In genomic region chr2:109891031-109891430, GRCm38 (mm10) we compare ENCODE assay signal across 8 mouse cellular contexts. TPM values are rescaled to one million over a fixed set of nuclear protein-coding genes. Genes with fewer than 3 reads are reported as not detected.
A peak's percentile ranks its signal among the peaks of the same experiment; 100 is the strongest.
DNase-seq lines count a peak whose midpoint lies in the region; ATAC-seq and TF ChIP-seq lines count a peak whose summit lies in the region.

No protein-coding gene starts in this region.

- no peaks in the 10 kb centered on the region for H3K27me3 ChIP-seq in heart, embryonic 15.5 days
- H3K27me3 ChIP-seq in forebrain, embryonic 13.5 days = no peaks in the 10 kb centered on the region
- H3K27me3 ChIP-seq in limb, embryonic 14.5 days (ENCODE audit: control insufficient read depth, insufficient read depth, low read length) = no peaks in the 10 kb centered on the region

- H3K36me3 ChIP-seq in heart, embryonic 15.5 days = peaks cover 20% of the 10 kb centered on the region
- H3K36me3 ChIP-seq in forebrain, embryonic 13.5 days (ENCODE audit: poor library complexity, severe bottlenecking) = peaks cover 17% of the 10 kb centered on the region
- peaks cover 19% of the 10 kb centered on the region for H3K36me3 ChIP-seq in limb, embryonic 14.5 days (ENCODE audit: control insufficient read depth, insufficient read depth, low read length)

- peak overlapping the region; percentile 92 for H3K27ac ChIP-seq in heart, embryonic 15.5 days
- peak overlapping the region; percentile 85 for H3K27ac ChIP-seq in forebrain, embryonic 13.5 days
- H3K27ac ChIP-seq in limb, embryonic 14.5 days (replicated peaks; ENCODE audit: low read depth, low read length) = peak overlapping the region; percentile 93

- H3K4me2 ChIP-seq in heart, embryonic 15.5 days = peak overlapping the region; percentile 64
- peak overlapping the region; percentile 71 for H3K4me2 ChIP-seq in forebrain, embryonic 13.5 days
- peak overlapping the region; percentile 72 for H3K4me2 ChIP-seq in limb, embryonic 14.5 days (replicated peaks; ENCODE audit: low read depth, low read length, severe bottlenecking)

- H3K9me3 ChIP-seq in heart, embryonic 15.5 days (replicated peaks) = no peaks in the 10 kb centered on the region
- H3K9me3 ChIP-seq in forebrain, embryonic 13.5 days (replicated peaks) = 0 out of 2 replicates have a peak, but pooled peaks cover 3% of the 10 kb centered on the region
- H3K9me3 ChIP-seq in limb, embryonic 14.5 days (ENCODE audit: control insufficient read depth, low read length) = no peaks in the 10 kb centered on the region

- intact Hi-C loops in left cerebral cortex, postnatal 10 days (cut with DNase I) = no loop called here

- H3K9ac ChIP-seq in heart, embryonic 15.5 days = peak overlapping the region; percentile 99
- H3K9ac ChIP-seq in forebrain, embryonic 13.5 days = peak overlapping the region; percentile 96
- H3K9ac ChIP-seq in limb, embryonic 14.5 days (ENCODE audit: low read depth, low read length, severe bottlenecking) = peak overlapping the region; percentile 92

- ATAC-seq in heart, embryonic 15.5 days (replicated peaks; ENCODE audit: insufficient number of reproducible peaks, insufficient read depth, low FRiP score, low read depth) = peak; percentile 74
- ATAC-seq in forebrain, embryonic 13.5 days = peak; percentile 81
- ATAC-seq in limb, embryonic 14.5 days (ENCODE audit: low FRiP score, low read depth) = peak; percentile 75
- ATAC-seq in monocyte, adult 5-6 weeks (replicated peaks; ENCODE audit: insufficient number of reproducible peaks, low FRiP score, low TSS enrichment, poor library complexity, severe bottlenecking) = peak; percentile 31; the same call in 1 of the 2 replicates

- WGBS in heart, embryonic 15.5 days = under 1% methylated on average over 31 of the region's 34 CpGs
- under 1% methylated on average over 32 of the region's 34 CpGs for WGBS in forebrain, embryonic 13.5 days
- under 1% methylated on average over 31 of the region's 34 CpGs for WGBS in limb, embryonic 14.5 days

- no peak for DNase-seq in heart, adult 11 months
- peak; percentile 60 for DNase-seq in R1 (ENCODE audit: low read depth, low spot score)
- DNase-seq in limb, embryonic 14.5 days (ENCODE audit: low spot score) = peak; percentile 23
- DNase-seq in left cerebral cortex, postnatal 10 days (ENCODE audit: extremely low spot score in 1 of 2, low spot score in 2 of 2) = no peak
- no peak for DNase-seq in yolk sac, embryonic 10.5 days (ENCODE audit: low spot score)

- TF ChIP-seq POLR2A in limb, embryonic 14.5 days (IDR thresholded peaks at IDR 0.05; ENCODE audit: borderline replicate concordance, extremely low read depth, insufficient read depth, insufficient read length) = no peak

- H3K4me1 ChIP-seq in heart, embryonic 15.5 days (replicated peaks) = peaks cover 18% of the 10 kb centered on the region
- H3K4me1 ChIP-seq in forebrain, embryonic 13.5 days = peaks cover 12% of the 10 kb centered on the region
- H3K4me1 ChIP-seq in limb, embryonic 14.5 days (ENCODE audit: control insufficient read depth, insufficient read depth, low read length) = peaks cover 10% of the 10 kb centered on the region

- H3K4me3 ChIP-seq in heart, embryonic 15.5 days = peak overlapping the region; percentile 97
- H3K4me3 ChIP-seq in forebrain, embryonic 13.5 days = peak overlapping the region; percentile 96
- peak overlapping the region; percentile 93 for H3K4me3 ChIP-seq in limb, embryonic 14.5 days (replicated peaks; ENCODE audit: low read length)

RNA-seq across cellular contexts. Expression of gene Lin7c, which starts 0.4 kb away (rescaled TPM):
- 37.3 and 37.7 TPM in 2 replicates for polyA plus RNA-seq in heart, embryonic 15.5 days (2015; fragmentation: Nextera tagmentation; extraction: Ambion mirVana)
- polyA plus RNA-seq in forebrain, embryonic 13.5 days (2015; fragmentation: Nextera tagmentation; extraction: Ambion mirVana) = 139 and 151 TPM in 2 replicates
- 19.5 and 20.5 TPM in 2 replicates for polyA plus RNA-seq in limb, embryonic 14.5 days (2012; rRNA removed)
- polyA plus RNA-seq in limb, embryonic 14.5 days (2014; fragmentation: Nextera tagmentation; extraction: Ambion mirVana) = 53.4 and 55.4 TPM in 2 replicates
- total RNA-seq in monocyte, adult 5-6 weeks (2017) = 112 to 132 TPM (median 132 TPM) in 3 replicates
- total RNA-seq in left cerebral cortex, postnatal 10 days (2021) = 100 to 1,000 TPM; 124 to 133 TPM

RNA-seq across cellular contexts. Expression of gene Lgr4, which starts 26.4 kb away (rescaled TPM):
- polyA plus RNA-seq in heart, embryonic 15.5 days (2015; fragmentation: Nextera tagmentation; extraction: Ambion mirVana) = 10.7 and 11.3 TPM in 2 replicates
- 2.7 and 3.5 TPM in 2 replicates for polyA plus RNA-seq in forebrain, embryonic 13.5 days (2015; fragmentation: Nextera tagmentation; extraction: Ambion mirVana)
- polyA plus RNA-seq in limb, embryonic 14.5 days (2012; rRNA removed) = 32.3 and 41.2 TPM in 2 replicates
- polyA plus RNA-seq in limb, embryonic 14.5 days (2014; fragmentation: Nextera tagmentation; extraction: Ambion mirVana) = 27.8 and 31.9 TPM in 2 replicates
- total RNA-seq in monocyte, adult 5-6 weeks (2017) = 0.86 to 1.6 TPM (median 1.3 TPM) in 3 replicates
- total RNA-seq in left cerebral cortex, postnatal 10 days (2021) = 10 to 100 TPM; 19.6 to 21.2 TPM

Comparison
In these comparisons a context has a peak if more than half of its experiments do, and no peak if none do; other contexts are left out.
1. ATAC-seq: peak in every context shown above with its lines; median percentile 81 in forebrain, embryonic 13.5 days; 75 in limb, embryonic 14.5 days; 74 in heart, embryonic 15.5 days; 31 in monocyte, adult 5-6 weeks.
2. DNase-seq: peak in R1 (single experiment) and limb, embryonic 14.5 days (single experiment); none in heart, adult 11 months (single experiment), left cerebral cortex, postnatal 10 days (0 of 2) and yolk sac, embryonic 10.5 days (single experiment).
3. Peak in every context shown above with its lines, with median percentiles within 50 percentile points of each other: H3K27ac ChIP-seq, H3K4me2 ChIP-seq, H3K4me3 ChIP-seq and H3K9ac ChIP-seq.